In the genomic region with DNA sequence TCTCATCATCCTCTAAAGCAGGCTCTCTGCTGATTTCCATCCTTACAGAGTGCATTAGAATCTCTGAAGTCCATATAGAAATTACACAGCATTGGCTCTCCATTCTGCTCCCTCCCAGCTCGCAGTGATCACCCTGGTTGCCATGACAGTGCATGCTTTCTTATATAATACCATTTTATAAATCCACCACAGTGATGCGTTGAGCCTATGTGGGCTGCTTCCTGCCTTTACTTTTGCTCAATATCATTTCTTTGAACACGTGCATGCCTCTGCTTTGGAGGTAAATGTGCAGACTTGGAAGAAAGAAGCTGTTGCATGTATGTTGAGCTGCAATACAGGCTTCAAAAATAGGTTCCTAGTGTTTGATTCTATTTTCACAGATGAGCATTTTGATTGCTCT, we compare ENCODE assay signal across 29 mouse cellular contexts.
DNase-seq lines count a peak whose midpoint lies in the region; ATAC-seq and TF ChIP-seq lines count a peak whose summit lies in the region.
"Had no signal": no experiment of that assay in that cellular context is flagged by ENCODE, and none has a peak within 500 bp of the region (broad histone marks: within the 10 kb centered on the region; RNA-seq: fewer than 3 reads in every experiment).

No protein-coding gene starts in this region.

- no peak for TF ChIP-seq CTCF in lung, postnatal 0 days (IDR thresholded peaks at IDR 0.05)

- no peaks in the 10 kb centered on the region for H3K4me1 ChIP-seq in lung, postnatal 0 days (ENCODE audit: insufficient read depth, low read depth, low read length)
- H3K4me1 ChIP-seq: hindbrain, embryonic 10.5 days; hindbrain, embryonic 15.5 days; limb, embryonic 15.5 days; liver, embryonic 13.5 days; midbrain, embryonic 13.5 days; neural tube, embryonic 13.5 days; stomach, embryonic 15.5 days had no signal

- H3K27ac ChIP-seq in lung, postnatal 0 days (ENCODE audit: low read length), result no peak overlapping the region
- H3K27ac ChIP-seq: hindbrain, embryonic 10.5 days; hindbrain, embryonic 15.5 days; limb, embryonic 15.5 days; liver, embryonic 13.5 days; macrophage; midbrain, embryonic 13.5 days; neural tube, embryonic 13.5 days; stomach, embryonic 15.5 days had no signal

- intact Hi-C loops in left cerebral cortex, postnatal 14 days (cut with DNase I), result no loop called here

- WGBS in lung, postnatal 0 days, result 63% methylated on average over 3 of the region's 3 CpGs

- peak; percentile 5 to 26 for DNase-seq in frontal cortex, adult 2 months (ENCODE audit: extremely low spot score in 1 of 2, low spot score in 1 of 2)
- no peak for DNase-seq in frontal cortex, postnatal 25 days (ENCODE audit: low spot score in 2 of 2)
- peak; percentile 17 to 47 for DNase-seq in left cerebral cortex, postnatal 14 days (ENCODE audit: low spot score in 2 of 2)
- no peak for DNase-seq in left cerebral cortex, adult 11 months (ENCODE audit: low spot score)
- peak; percentile 45 for DNase-seq in brain, adult 2 months (ENCODE audit: low read depth, low spot score)
- DNase-seq in right cerebral cortex, postnatal 14 days, result peak; percentile 6
- DNase-seq in lung, postnatal 0 days (ENCODE audit: low spot score), result no peak
- DNase-seq: adrenal gland, postnatal 10 days; cerebellum, adult 11 months; cerebellum, adult 9-10 months; cerebellum, postnatal 36 days; gastrocnemius, postnatal 14 days; heart, postnatal 14 days; kidney, adult 11 months; kidney, postnatal 14 days; liver, embryonic 13.5 days; lung, adult 18-20 months; lung, postnatal 10 days; thymus, postnatal 14 days had no signal

- no peak overlapping the region for H3K4me3 ChIP-seq in lung, postnatal 0 days (ENCODE audit: low read depth, low read length)
- H3K4me3 ChIP-seq: hindbrain, embryonic 10.5 days; hindbrain, embryonic 15.5 days; limb, embryonic 15.5 days; liver, embryonic 13.5 days; midbrain, embryonic 13.5 days; neural tube, embryonic 13.5 days; stomach, embryonic 15.5 days had no signal

- TF ChIP-seq EP300 in lung, postnatal 0 days (IDR thresholded peaks at IDR 0.05), result no peak

- H3K9ac ChIP-seq in lung, postnatal 0 days (replicated peaks; ENCODE audit: low read depth), result no peak overlapping the region
- H3K9ac ChIP-seq: hindbrain, embryonic 15.5 days; limb, embryonic 15.5 days; liver, embryonic 13.5 days; midbrain, embryonic 13.5 days; neural tube, embryonic 13.5 days; stomach, embryonic 15.5 days had no signal

- ATAC-seq in lung, postnatal 0 days, result no peak
- ATAC-seq: forebrain, embryonic 14.5 days; inflammation-experienced regulatory T-cells, adult 6 months; midbrain, embryonic 13.5 days; Patski had no signal

- no peaks in the 10 kb centered on the region for H3K27me3 ChIP-seq in lung, postnatal 0 days (replicated peaks; ENCODE audit: insufficient read depth, low read length)
- H3K27me3 ChIP-seq: hindbrain, embryonic 15.5 days; limb, embryonic 15.5 days; liver, embryonic 13.5 days; midbrain, embryonic 13.5 days; neural tube, embryonic 13.5 days; Patski; stomach, embryonic 15.5 days had no signal

- no peaks in the 10 kb centered on the region for H3K9me3 ChIP-seq in lung, postnatal 0 days (ENCODE audit: low read length)
- H3K9me3 ChIP-seq: hindbrain, embryonic 10.5 days; hindbrain, embryonic 15.5 days; limb, embryonic 15.5 days; liver, embryonic 13.5 days; midbrain, embryonic 13.5 days; neural tube, embryonic 13.5 days; stomach, embryonic 15.5 days had no signal

- H3K4me2 ChIP-seq in lung, postnatal 0 days (replicated peaks; ENCODE audit: low read depth, low read length), result no peak overlapping the region
- H3K4me2 ChIP-seq: hindbrain, embryonic 15.5 days; limb, embryonic 15.5 days; liver, embryonic 13.5 days; midbrain, embryonic 13.5 days; neural tube, embryonic 13.5 days; stomach, embryonic 15.5 days had no signal

- no peaks in the 10 kb centered on the region for H3K36me3 ChIP-seq in lung, postnatal 0 days (ENCODE audit: insufficient read depth, low read length)
- H3K36me3 ChIP-seq: hindbrain, embryonic 10.5 days; hindbrain, embryonic 15.5 days; limb, embryonic 15.5 days; liver, embryonic 13.5 days; midbrain, embryonic 13.5 days; neural tube, embryonic 13.5 days; stomach, embryonic 15.5 days had no signal

Comparison
In these comparisons a context has a peak if more than half of its experiments do, and no peak if none do; other contexts are left out.
1. DNase-seq: peak in frontal cortex, adult 2 months (2 of 2), left cerebral cortex, postnatal 14 days (2 of 2), brain, adult 2 months (single experiment) and right cerebral cortex, postnatal 14 days (single experiment); none in frontal cortex, postnatal 25 days (0 of 2), left cerebral cortex, adult 11 months (single experiment) and lung, postnatal 0 days (single experiment).